Mouse (Mus musculus) liver, postnatal 0 days (tissue): ENCODE results near the gene Cyp11a1.

Experiments
- CTCF ChIP-seq: sonication (generic); IDR thresholded peaks from 2 replicates; pipeline ENCODE4 v1.5.1; 2016; ENCODE audit warnings: antibody characterized with exemption, low read depth
- EP300 ChIP-seq: IDR thresholded peaks from 2 replicates; pipeline ENCODE4 v1.6.1; 2016; ENCODE audit warnings: antibody characterized with exemption, low read depth, mild to moderate bottlenecking

GRCm38 (mm10) chr9:58012486-58012885, 6.3 kb downstream of the Cyp11a1 start:
- TF ChIP-seq EP300 (no peak), CTCF (no peak)
